Mouse (Mus musculus) gastrocnemius, adult 2 months (tissue): ENCODE results near the gene Slc2a9. TPM values are rescaled to one million over a fixed set of nuclear protein-coding genes. Genes with fewer than 3 reads are reported as not detected.

Experiments used
- DNase-seq: peaks from one replicate; pipeline ENCODE4 v3.0.0; 2022
- H3K27ac ChIP-seq: fragments of 200-600 bp; 2 replicates; pipeline ENCODE4 v1.8.1; 2022; ENCODE audit warnings: mild to moderate bottlenecking
- H3K4me3 ChIP-seq: fragments of 200-600 bp; 2 replicates; pipeline ENCODE4 v1.8.1; 2022; ENCODE audit warnings: mild to moderate bottlenecking, moderate library complexity
- CTCF ChIP-seq: fragments of 200-600 bp; IDR thresholded peaks from 2 replicates; pipeline ENCODE4 v1.8.1; 2022; ENCODE audit warnings: antibody characterized with exemption, mild to moderate bottlenecking, moderate library complexity
- intact Hi-C: fragments of 180-260 bp; cut with DNase I; formaldehyde crosslinking; loops from one replicate; pipeline ENCODE4 v1.15.1; 2025
- total RNA-seq, 2 experiments: library from RNA; stranded (reverse); gene quantifications; 2 replicates each; pipeline ENCODE4 v1.2.3; 2021

Slc2a9 gene
- total RNA-seq, 2 experiments from 2014 or later = 0.20 to 0.25 TPM

- no peak overlapping the region for H3K27ac ChIP-seq
- H3K4me3 ChIP-seq = peak overlapping the region; percentile 26; the same call in 1 of the 2 replicates
- DNase-seq = peak; percentile 28
- intact Hi-C loops = no loop called here
- TF ChIP-seq CTCF = no peak
These were observed 23.9 kb downstream of the Slc2a9 start for GRCm38 (mm10) chr5:38479027-38479426.

DNA sequence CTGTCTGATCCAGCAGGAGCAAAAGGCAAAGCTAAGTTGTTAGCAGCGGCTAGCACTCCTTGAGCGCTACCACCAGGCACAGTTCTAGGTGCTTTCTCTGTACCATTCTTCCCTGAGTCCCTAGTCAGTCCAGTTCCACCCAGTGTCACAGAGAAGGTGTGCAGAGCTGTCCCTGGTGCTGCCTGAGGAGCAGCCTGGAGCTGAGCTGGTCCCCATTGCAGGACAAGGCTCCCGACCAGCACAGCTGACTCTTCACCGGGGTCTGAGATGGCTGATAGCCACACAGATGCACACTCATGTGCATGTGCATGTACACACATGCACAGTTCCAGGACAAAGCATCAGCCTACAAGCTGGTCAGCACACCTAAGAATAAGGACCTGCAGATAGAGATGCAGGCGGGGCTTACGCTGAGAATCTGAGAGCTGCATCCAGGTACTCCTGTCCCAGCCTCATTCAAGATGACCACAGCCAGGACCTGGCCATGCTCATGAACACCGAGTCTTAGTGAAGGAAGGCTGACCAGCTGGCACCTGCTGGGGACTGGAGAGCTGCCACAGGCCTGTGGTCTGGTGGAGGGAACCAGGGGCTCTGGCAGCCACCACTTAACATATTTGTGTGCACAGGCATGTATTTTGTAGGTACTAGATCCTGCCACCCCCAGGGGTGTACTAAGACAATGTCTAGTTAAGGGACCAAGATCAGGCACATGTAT is 25.1 kb downstream of the Slc2a9 start:
- intact Hi-C loops = loop anchor here (1.0 kb wide), 1 partner anchor 171 kb away; no protein-coding TSS in a partner anchor
- no peak for TF ChIP-seq CTCF

GRCm38 (mm10) chr5:38476861-38477565 is 25.9 kb downstream of the Slc2a9 start:
- no peak overlapping the region for H3K27ac ChIP-seq
- peak; percentile 67 for TF ChIP-seq CTCF
- intact Hi-C loops = loop anchor here (1.0 kb wide), 1 partner anchor 170 kb away; no protein-coding TSS in a partner anchor
- no peak overlapping the region for H3K4me3 ChIP-seq
- DNase-seq = peak; percentile 64

More for the DNA sequence above, 25.1 kb downstream of the Slc2a9 start:
- no peak overlapping the region for H3K4me3 ChIP-seq
- no peak overlapping the region for H3K27ac ChIP-seq
- DNase-seq = no peak

DNA sequence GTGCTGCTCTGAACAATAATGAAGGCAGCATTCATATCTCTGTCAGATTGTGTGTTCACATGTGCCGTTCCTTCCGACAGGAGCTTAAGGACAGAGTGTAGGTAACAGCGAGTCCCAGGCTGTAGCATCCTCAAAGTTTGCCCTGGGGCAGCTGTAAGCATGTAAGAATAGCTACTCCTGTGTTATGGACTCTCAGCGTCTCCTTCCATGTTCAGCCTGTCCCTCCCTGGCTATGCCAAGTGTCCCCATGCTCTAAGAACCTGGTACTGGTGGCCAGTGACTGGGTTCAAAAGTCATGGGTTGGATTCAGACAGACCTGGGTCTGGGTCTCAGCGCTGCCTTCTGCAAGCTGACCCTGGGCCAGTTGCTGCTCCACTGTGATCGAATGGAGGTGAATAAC is 32.1 kb downstream of the Slc2a9 start:
- H3K4me3 ChIP-seq = no peak overlapping the region
- intact Hi-C loops = no loop called here
- DNase-seq = no peak
- no peak for TF ChIP-seq CTCF
- no peak overlapping the region for H3K27ac ChIP-seq

DNA sequence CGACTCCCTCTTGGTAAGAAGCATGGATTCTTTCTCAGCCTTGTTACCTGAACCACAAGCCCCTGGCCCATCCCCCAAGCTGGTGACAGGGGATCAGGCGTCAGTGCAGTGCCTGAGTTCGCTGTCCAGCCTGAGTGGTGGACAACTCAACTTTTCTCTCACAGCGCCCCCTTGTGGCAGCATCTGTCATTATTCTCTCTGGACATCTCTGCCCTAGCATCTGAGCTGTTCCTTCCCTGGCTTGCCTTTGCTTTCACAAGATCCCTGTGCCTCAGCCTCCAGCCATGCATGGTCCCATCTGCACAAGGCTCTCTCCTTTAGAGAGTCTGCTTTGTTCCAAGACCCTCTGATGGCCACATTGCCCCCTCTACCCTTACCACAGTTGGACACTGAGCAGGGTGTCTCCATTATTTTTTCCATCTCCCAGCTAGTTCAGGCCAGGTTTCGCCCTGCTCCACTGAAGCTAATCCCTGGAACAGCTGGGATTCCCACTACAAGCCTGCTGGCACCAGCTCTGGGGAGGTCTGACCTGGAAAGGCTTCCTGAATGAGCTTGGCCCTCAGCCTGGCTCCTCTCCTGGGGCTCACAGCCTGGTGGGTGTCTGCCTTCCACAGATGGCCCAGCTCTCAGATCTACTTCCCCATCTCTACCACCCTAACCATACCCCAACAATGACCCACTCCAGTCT is 32.9 kb downstream of the Slc2a9 start:
- intact Hi-C loops = no loop called here
- peak; percentile 73 for TF ChIP-seq CTCF
- peak; percentile 79 for DNase-seq
- Histone ChIP-seq H3K4me3 (no peak overlapping the region), H3K27ac (no peak overlapping the region)

- DNase-seq = no peak
- Histone ChIP-seq H3K4me3 (no peak overlapping the region), H3K27ac (no peak overlapping the region)
- TF ChIP-seq CTCF = no peak
- intact Hi-C loops = no loop called here
These were observed 36.3 kb downstream of the Slc2a9 start for GRCm38 (mm10) chr5:38466569-38467110.

DNA sequence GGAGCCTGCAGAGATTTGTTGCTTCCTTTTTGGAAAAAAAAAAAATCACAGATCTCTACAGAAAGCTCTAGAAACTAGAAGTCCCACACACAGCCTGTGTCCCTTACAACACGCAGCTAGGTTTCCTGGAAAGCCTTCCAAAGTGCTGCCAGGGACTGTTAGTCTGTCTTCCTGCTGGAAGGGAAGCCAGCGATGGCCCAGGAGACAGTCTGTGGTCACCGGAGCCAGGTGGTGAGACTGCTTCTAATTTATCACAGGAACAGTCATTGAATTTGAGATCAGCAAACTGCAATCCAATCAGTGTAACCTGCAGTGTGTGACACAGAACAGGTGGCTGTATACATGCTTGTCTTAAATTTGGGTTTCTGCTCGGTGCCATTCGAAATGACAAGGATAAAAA is 41.7 kb downstream of the Slc2a9 start:
- TF ChIP-seq CTCF = no peak
- intact Hi-C loops = no loop called here
- Histone ChIP-seq H3K27ac (no peak overlapping the region), H3K4me3 (no peak overlapping the region)
- DNase-seq = no peak

DNA sequence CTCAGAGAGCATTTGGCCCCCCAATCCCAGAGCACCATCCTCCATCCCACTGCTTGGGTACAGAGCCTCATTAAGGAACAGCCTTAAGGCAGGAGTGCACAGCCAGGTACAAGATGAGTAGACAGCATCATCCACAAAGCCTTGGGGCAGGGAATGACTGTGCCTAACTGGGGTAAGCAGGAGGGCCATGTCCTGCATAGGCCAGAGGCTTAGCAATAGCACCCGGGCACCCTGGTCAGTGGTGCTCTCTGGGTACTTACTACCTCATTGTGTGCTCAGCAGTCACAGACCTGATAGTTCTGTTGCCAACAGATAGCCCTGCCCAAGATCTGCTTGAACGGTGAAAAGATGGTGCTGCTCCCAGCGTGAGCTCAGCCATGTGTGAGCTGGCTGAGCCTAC is 52.0 kb downstream of the Slc2a9 start:
- no peak for DNase-seq
- intact Hi-C loops = no loop called here
- Histone ChIP-seq H3K4me3 (no peak overlapping the region), H3K27ac (no peak overlapping the region)
- TF ChIP-seq CTCF = no peak

GRCm38 (mm10) chr5:38449607-38450006 is 53.3 kb downstream of the Slc2a9 start:
- Histone ChIP-seq H3K27ac (no peak overlapping the region), H3K4me3 (no peak overlapping the region)
- intact Hi-C loops = no loop called here
- no peak for TF ChIP-seq CTCF
- DNase-seq = no peak

DNA sequence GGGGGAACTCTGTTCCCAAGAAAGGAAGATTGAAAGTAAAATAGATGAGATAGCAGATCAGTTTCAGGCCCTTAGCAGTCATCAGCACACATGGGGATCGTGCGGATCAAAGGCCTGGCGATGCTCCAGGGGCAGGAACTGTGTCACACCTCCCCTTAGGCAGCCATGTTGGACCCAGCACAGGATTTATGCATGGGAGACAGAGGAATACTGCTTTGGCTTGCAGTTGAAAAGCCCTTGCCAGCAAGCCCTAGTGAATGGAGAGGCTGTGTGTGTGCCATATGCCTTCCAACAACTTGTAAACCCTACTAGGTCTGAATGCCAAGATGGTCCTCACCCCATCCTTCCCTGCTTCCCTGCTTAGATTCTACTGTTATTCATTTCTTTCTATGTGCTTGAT is 54.8 kb downstream of the Slc2a9 start:
- Histone ChIP-seq H3K4me3 (no peak overlapping the region), H3K27ac (no peak overlapping the region)
- intact Hi-C loops = no loop called here
- no peak for DNase-seq
- TF ChIP-seq CTCF = no peak

GRCm38 (mm10) chr5:38446316-38446975 is 56.5 kb downstream of the Slc2a9 start:
- Histone ChIP-seq H3K4me3 (no peak overlapping the region), H3K27ac (peak overlapping the region; percentile 12; the same call in 1 of the 2 replicates)
- peak; percentile 47 for DNase-seq
- no peak for TF ChIP-seq CTCF
- intact Hi-C loops = no loop called here
